Mouse (Mus musculus) heart, embryonic 14.5 days (tissue): Measurements from ENCODE around the gene Adrb1. TPM values are rescaled to one million over a fixed set of nuclear protein-coding genes. Genes with fewer than 3 reads are reported as not detected.
A peak's percentile ranks its signal among the peaks of the same experiment; 100 is the strongest.

Source experiments
- ATAC-seq: fragments of 200-750 bp; cut with Nextera tagmentation; 2 replicates; pipeline ENCODE4 v1.8.0; 2017; ENCODE audit warnings: low read depth, moderate TSS enrichment; ENCODE audit not compliant: insufficient number of reproducible peaks, insufficient read depth, low FRiP score
- H3K27ac ChIP-seq, 2 experiments: fragments of 200-500 bp in 1 of 2; fragments of 300-500 bp in 1 of 2; sonication (generic) in 1 of 2; replicated peaks in 1 of 2; 2 replicates each; pipeline ENCODE4 v1.5.1; 2012 to 2014; ENCODE audit warnings: low read depth in 2 of 2, low read length in 2 of 2, control low read depth in 1 of 2, mild to moderate bottlenecking in 1 of 2, mixed read lengths in 1 of 2; ENCODE audit not compliant: control insufficient read depth in 1 of 2, insufficient read depth in 1 of 2
- H3K27me3 ChIP-seq: fragments of 300-500 bp; sonication (generic); 2 replicates; pipeline ENCODE4 v1.6.1; 2014; ENCODE audit warnings: mild to moderate bottlenecking, low read length, control low read depth; ENCODE audit not compliant: control insufficient read depth, insufficient read depth
- H3K36me3 ChIP-seq: fragments of 300-500 bp; sonication (generic); 2 replicates; pipeline ENCODE4 v1.6.1; 2014; ENCODE audit warnings: mild to moderate bottlenecking, control low read depth, low read length, mixed read lengths; ENCODE audit not compliant: control insufficient read depth, insufficient read depth
- H3K4me1 ChIP-seq, 2 experiments: fragments of 200-500 bp in 1 of 2; fragments of 300-500 bp in 1 of 2; sonication (generic) in 1 of 2; 2 replicates each; pipeline ENCODE4 v1.6.1; 2012 to 2014; ENCODE audit warnings: low read length in 2 of 2, control low read depth in 1 of 2, mixed read lengths in 1 of 2; ENCODE audit not compliant: control insufficient read depth in 2 of 2, insufficient read depth in 2 of 2
- H3K4me2 ChIP-seq: fragments of 300-500 bp; sonication (generic); 2 replicates; pipeline ENCODE4 v1.6.1; 2014; ENCODE audit warnings: mild to moderate bottlenecking, low read length
- H3K4me3 ChIP-seq, 2 experiments: fragments of 200-500 bp in 1 of 2; fragments of 300-500 bp in 1 of 2; sonication (generic) in 1 of 2; 2 replicates each; pipeline ENCODE4 v1.5.1; 2012 to 2014; ENCODE audit warnings: low read length in 2 of 2, mild to moderate bottlenecking in 2 of 2, control low read depth in 1 of 2, low read depth in 1 of 2, moderate library complexity in 1 of 2; ENCODE audit not compliant: control insufficient read depth in 1 of 2, insufficient read depth in 1 of 2
- H3K9ac ChIP-seq: fragments of 300-500 bp; sonication (generic); 2 replicates; pipeline ENCODE4 v1.6.1; 2014; ENCODE audit warnings: mild to moderate bottlenecking, low read length
- H3K9me3 ChIP-seq: fragments of 300-500 bp; sonication (generic); 2 replicates; pipeline ENCODE4 v1.6.1; 2016; ENCODE audit warnings: low read length, control low read depth; ENCODE audit not compliant: control insufficient read depth
- WGBS: fragments of 180-500 bp; shearing (Covaris S2); extraction: QIAGEN DNeasy Blood & Tissue Kit; methylation state at CpG from one replicate; pipeline ENCODE4 v1.1.7; 2014; 5-methylcytosine and 5-hydroxymethylcytosine counted together
- polyA plus RNA-seq: library from polyadenylated mRNA; unstranded; fragments of >200 nt; fragmentation: Nextera tagmentation; extraction: Ambion mirVana; gene quantifications from 2 replicates; pipeline ENCODE4 v1.2.1, GENCODE M21; 2014

The Adrb1 gene
- polyA plus RNA-seq, 1 experiment from 2014 or later, result 8.2 TPM

- H3K27ac ChIP-seq, result no peak overlapping the region
- H3K4me2 ChIP-seq, result no peak overlapping the region
- H3K4me1 ChIP-seq, result peaks cover 6 to 20% of the 10 kb centered on the region in 2 experiments
- H3K4me3 ChIP-seq, result no peak overlapping the region
- H3K9me3 ChIP-seq, result no peaks in the 10 kb centered on the region
- H3K36me3 ChIP-seq, result peaks cover 8% of the 10 kb centered on the region; the same call in 1 of the 2 replicates
- no peaks in the 10 kb centered on the region for H3K27me3 ChIP-seq
- no peak overlapping the region for H3K9ac ChIP-seq
- no peak for ATAC-seq
- WGBS, result 62% methylated on average over 7 of the region's 7 CpGs
These were observed 12.1 kb downstream of the Adrb1 start for GRCm38 (mm10) chr19:56734033-56734572.

- peak overlapping the region in 1 of 2 experiments; percentile 33; a peak in 1 of 4 replicates for H3K27ac ChIP-seq
- no peak overlapping the region for H3K9ac ChIP-seq
- H3K4me3 ChIP-seq, result no peak overlapping the region
- no peaks in the 10 kb centered on the region for H3K9me3 ChIP-seq
- H3K27me3 ChIP-seq, result no peaks in the 10 kb centered on the region
- no peak overlapping the region for H3K4me2 ChIP-seq
- ATAC-seq, result no peak
- WGBS, result 37% methylated on average over 4 of the region's 4 CpGs
- peaks cover 3% of the 10 kb centered on the region; the same call in 1 of the 2 replicates for H3K36me3 ChIP-seq
- H3K4me1 ChIP-seq, result peaks cover 5 to 10% of the 10 kb centered on the region in 2 experiments
These were observed 13.7 kb downstream of the Adrb1 start for GRCm38 (mm10) chr19:56735747-56736146.

GRCm38 (mm10) chr19:56736287-56736686 is 14.3 kb downstream of the Adrb1 start:
- 31% methylated on average over 5 of the region's 5 CpGs for WGBS
- peak overlapping the region; percentile 44 to 47 for H3K27ac ChIP-seq
- H3K36me3 ChIP-seq, result no peaks in the 10 kb centered on the region
- ATAC-seq, result no peak
- peaks cover 5 to 10% of the 10 kb centered on the region in 2 experiments for H3K4me1 ChIP-seq
- no peak overlapping the region for H3K4me3 ChIP-seq
- no peaks in the 10 kb centered on the region for H3K9me3 ChIP-seq
- no peak overlapping the region for H3K9ac ChIP-seq
- H3K27me3 ChIP-seq, result no peaks in the 10 kb centered on the region
- no peak overlapping the region for H3K4me2 ChIP-seq

DNA sequence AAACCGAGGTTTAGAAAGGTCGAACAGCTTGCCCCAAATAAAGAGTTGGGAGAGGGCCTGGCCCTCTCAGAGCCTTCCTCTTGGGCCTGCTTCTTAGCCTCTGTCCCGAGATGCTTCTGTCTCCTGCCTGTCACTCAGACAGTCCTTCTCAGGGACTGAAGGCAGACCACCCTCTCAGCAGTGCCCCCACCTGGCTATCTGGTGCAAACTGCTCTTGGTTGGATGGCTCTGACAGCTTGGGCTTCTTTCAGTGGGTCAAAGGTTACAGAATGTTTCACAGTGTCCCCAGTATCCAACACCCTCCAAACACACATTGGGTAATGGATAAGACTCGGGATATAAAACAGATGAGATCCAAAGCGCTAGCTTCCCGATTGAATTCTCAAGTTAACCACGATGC is 23.1 kb downstream of the Adrb1 start:
- 67% methylated on average over 7 of the region's 7 CpGs for WGBS
- H3K9ac ChIP-seq, result no peak overlapping the region
- no peaks in the 10 kb centered on the region for H3K27me3 ChIP-seq
- no peak overlapping the region for H3K4me3 ChIP-seq
- no peak overlapping the region for H3K4me2 ChIP-seq
- peaks cover 33 to 58% of the 10 kb centered on the region in 2 experiments for H3K4me1 ChIP-seq
- H3K27ac ChIP-seq, result no peak overlapping the region
- H3K36me3 ChIP-seq, result no peaks in the 10 kb centered on the region
- no peaks in the 10 kb centered on the region for H3K9me3 ChIP-seq
- ATAC-seq, result no peak

- H3K27ac ChIP-seq, result no peak overlapping the region
- ATAC-seq, result no peak
- H3K4me3 ChIP-seq, result no peak overlapping the region
- H3K4me1 ChIP-seq, result peaks cover 33 to 58% of the 10 kb centered on the region in 2 experiments
- 68% methylated on average over 6 of the region's 6 CpGs for WGBS
- H3K36me3 ChIP-seq, result no peaks in the 10 kb centered on the region
- no peak overlapping the region; the same call in 1 of the 2 replicates for H3K4me2 ChIP-seq
- H3K9ac ChIP-seq, result no peak overlapping the region
- no peaks in the 10 kb centered on the region for H3K27me3 ChIP-seq
- no peaks in the 10 kb centered on the region for H3K9me3 ChIP-seq
These were observed 23.5 kb downstream of the Adrb1 start for GRCm38 (mm10) chr19:56745528-56745927.

GRCm38 (mm10) chr19:56746618-56747017 is 24.6 kb downstream of the Adrb1 start:
- H3K9me3 ChIP-seq, result no peaks in the 10 kb centered on the region
- H3K36me3 ChIP-seq, result no peaks in the 10 kb centered on the region
- WGBS, result 21% methylated on average over 9 of the region's 9 CpGs
- H3K27ac ChIP-seq, result 0 out of 4 replicates have a peak overlapping the region, but pooled peaks of 1 of the 2 experiments have one; percentile 26
- H3K9ac ChIP-seq, result no peak overlapping the region
- ATAC-seq, result peak; percentile 45; the same call in 1 of the 2 replicates
- peaks cover 34 to 58% of the 10 kb centered on the region in 2 experiments for H3K4me1 ChIP-seq
- H3K4me3 ChIP-seq, result no peak overlapping the region
- no peak overlapping the region for H3K4me2 ChIP-seq
- no peaks in the 10 kb centered on the region for H3K27me3 ChIP-seq

DNA sequence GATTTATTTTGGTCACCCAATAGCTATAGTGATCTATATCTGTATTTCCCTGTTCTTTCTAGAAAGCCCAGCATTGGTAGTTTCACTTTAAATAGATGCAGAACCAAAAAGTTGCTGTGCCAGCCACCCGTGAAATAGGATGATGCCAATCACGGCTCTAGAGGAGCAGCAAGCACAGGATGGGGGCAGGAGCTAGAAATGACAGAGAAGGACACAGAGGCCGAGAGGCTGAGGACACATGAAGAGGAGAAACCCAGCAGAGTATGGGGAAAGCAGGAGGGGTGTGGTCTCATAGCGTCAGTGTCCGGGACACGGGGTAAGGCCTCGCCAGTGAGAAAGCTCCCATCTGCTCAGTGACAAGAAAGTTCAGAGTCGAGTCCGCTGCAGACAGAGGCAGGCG is 25.9 kb downstream of the Adrb1 start:
- no peaks in the 10 kb centered on the region for H3K9me3 ChIP-seq
- H3K9ac ChIP-seq, result no peak overlapping the region
- H3K36me3 ChIP-seq, result no peaks in the 10 kb centered on the region
- H3K4me1 ChIP-seq, result peaks cover 27 to 49% of the 10 kb centered on the region in 2 experiments
- ATAC-seq, result no peak
- no peaks in the 10 kb centered on the region for H3K27me3 ChIP-seq
- H3K4me3 ChIP-seq, result no peak overlapping the region
- WGBS, result 69% methylated on average over 10 of the region's 10 CpGs
- H3K27ac ChIP-seq, result no peak overlapping the region
- 0 out of 2 replicates have a peak overlapping the region, but pooled peaks have one; percentile 6 for H3K4me2 ChIP-seq

DNA sequence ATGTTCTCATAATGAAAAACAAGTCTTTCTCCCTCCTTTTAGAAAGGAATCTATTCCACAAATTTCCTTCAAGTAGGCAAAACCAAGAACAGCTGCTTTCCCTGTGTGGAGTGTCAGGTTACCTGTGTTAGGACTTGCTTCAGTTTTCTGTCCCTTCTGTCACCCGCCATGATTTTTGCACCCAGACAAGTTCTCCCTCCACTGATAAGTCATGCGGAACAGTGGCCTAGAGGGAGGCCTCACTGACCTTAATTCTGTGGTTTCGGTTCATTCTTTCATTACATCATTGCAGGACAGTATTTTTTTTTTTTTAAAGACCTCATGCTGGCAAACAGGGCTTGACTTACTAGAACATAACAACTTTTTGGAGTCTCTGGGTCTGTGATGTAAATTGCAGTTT is 27.3 kb downstream of the Adrb1 start:
- peaks cover 18 to 39% of the 10 kb centered on the region in 2 experiments for H3K4me1 ChIP-seq
- no peak for ATAC-seq
- WGBS, result 65% methylated on average over 3 of the region's 3 CpGs

More for the DNA sequence above, 27.3 kb downstream of the Adrb1 start:
- H3K27me3 ChIP-seq, result no peaks in the 10 kb centered on the region
- no peak overlapping the region for H3K27ac ChIP-seq
- H3K4me2 ChIP-seq, result no peak overlapping the region
- H3K9ac ChIP-seq, result no peak overlapping the region
- H3K9me3 ChIP-seq, result no peaks in the 10 kb centered on the region
- H3K4me3 ChIP-seq, result no peak overlapping the region
- no peaks in the 10 kb centered on the region for H3K36me3 ChIP-seq
